Mouse (Mus musculus) cerebellum, postnatal 14 days (tissue): ENCODE results near the gene Stox2.

Experiments used
- DNase-seq, 2 experiments: peaks; one replicate each; pipeline ENCODE4 v3.0.0; 2021; ENCODE audit warnings: mixed read lengths in 2 of 2

The Stox2 gene

GRCm38 (mm10) chr8:47351914-47352701 is 94.1 kb downstream of the Stox2 start:
- no peak for DNase-seq

GRCm38 (mm10) chr8:47349082-47349481 is 97.1 kb downstream of the Stox2 start:
- no peak for DNase-seq

DNA sequence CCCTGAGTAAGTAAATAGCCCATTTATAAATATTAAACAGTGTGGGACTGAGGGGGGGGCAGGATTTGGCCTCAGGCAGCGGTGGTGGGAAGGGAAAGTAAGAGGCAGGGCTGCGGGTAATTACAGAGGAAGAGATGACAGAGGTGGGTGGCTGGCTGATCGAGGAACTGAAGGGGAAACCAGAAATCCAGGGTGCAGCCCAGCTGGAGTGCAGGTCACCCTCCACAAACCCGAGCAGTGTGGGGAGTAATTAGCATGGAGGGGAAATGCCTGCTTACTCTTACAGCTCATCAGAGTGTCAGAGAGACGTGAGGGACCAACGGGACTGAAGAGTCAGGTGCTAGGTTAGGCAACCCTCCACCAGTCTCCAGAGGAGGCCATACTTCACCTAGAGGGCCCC is 98.4 kb downstream of the Stox2 start:
- no peak for DNase-seq

DNA sequence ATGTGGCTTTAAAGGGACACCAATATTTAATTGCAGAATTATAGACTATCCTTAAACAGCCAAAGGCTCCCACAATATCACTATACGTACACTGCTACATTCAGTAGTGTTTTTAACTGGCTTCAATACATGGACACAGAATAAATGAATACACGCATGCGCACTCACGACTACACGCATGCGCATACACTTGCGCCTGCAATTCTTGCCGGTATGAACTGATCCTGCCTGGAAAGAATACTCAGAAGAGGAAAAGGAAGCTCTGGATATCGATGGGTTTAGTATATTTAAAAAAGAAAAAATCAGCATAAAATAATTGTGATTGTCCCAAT is 100.4 kb downstream of the Stox2 start:
- peak; percentile 32 to 43 for DNase-seq

GRCm38 (mm10) chr8:47345085-47345771 is 100.9 kb downstream of the Stox2 start:
- DNase-seq = peak; percentile 16 to 42

- no peak for DNase-seq
Observed at GRCm38 (mm10) chr8:47341474-47341873, 104.7 kb downstream of the Stox2 start.

- DNase-seq = no peak
Observed at GRCm38 (mm10) chr8:47338691-47339323, 107.4 kb downstream of the Stox2 start.

DNA sequence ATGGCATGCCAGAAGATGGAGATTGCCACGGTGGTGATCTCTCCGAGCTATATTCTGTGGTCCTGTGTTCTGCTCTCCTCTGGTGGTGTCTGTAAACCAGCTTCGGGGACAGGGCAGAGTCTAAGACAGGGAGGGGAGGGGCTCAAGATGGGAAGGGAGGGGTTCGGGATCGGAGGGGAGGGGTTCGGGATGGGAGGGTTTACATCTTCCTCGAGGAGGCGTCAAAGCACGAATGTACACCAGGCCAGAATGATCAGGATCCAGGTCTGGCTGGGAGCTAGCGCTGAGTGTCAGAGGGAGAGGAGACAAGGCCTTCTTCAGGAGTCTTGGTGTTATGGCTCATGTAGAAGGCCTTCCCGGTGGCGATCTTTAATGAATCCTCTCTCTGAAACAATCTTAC is 109.7 kb downstream of the Stox2 start:
- DNase-seq = no peak

DNA sequence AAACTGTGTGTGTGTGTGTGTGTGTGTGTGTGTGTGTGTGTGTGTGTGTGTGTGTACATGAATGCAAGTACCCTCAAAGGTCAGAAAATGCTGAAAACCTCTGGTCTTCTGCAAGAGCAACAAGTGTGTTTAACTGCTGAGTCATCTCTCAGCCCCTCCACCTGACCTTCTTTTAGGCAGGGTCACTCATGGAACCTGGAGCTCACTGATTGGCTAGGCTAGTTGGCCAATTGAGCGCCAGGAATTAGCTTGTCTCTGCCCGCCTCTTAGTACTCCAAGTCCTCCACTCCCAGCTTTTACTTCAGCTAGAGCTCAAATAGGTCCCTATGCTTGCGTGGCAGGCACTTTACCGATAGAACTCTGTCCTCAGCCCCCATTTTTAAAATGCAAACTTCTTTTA is 110.2 kb downstream of the Stox2 start:
- no peak for DNase-seq

DNA sequence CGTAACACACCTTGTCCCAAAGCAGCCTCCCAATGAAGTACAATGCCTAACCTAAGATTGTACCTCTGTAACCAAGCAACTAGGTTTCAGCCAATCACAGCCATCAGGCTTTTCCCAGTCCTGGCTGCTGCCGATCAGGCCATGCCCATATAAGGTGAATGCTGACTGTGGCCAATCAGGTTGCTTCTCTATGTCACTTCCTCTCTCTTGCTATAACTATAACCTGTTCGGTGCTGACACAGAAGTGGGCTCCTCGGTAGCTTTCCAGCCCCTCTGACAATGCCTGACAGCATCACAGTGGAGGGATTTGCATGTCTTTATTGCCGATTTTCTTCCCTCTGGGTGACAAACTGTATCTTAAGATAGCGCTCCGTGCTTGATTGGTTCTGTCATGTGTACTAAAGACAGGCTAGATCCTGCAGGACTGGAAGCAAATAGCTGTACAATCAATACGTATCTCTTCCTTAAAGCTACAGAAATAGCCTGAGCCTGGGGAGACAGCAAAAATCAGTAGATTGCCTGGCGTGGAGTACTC is 111.9 kb downstream of the Stox2 start:
- DNase-seq = peak; percentile 78 to 79

GRCm38 (mm10) chr8:47332941-47333340 is 113.2 kb downstream of the Stox2 start:
- DNase-seq = no peak

- no peak for DNase-seq
Observed at GRCm38 (mm10) chr8:47330982-47331381, 115.2 kb downstream of the Stox2 start.

DNA sequence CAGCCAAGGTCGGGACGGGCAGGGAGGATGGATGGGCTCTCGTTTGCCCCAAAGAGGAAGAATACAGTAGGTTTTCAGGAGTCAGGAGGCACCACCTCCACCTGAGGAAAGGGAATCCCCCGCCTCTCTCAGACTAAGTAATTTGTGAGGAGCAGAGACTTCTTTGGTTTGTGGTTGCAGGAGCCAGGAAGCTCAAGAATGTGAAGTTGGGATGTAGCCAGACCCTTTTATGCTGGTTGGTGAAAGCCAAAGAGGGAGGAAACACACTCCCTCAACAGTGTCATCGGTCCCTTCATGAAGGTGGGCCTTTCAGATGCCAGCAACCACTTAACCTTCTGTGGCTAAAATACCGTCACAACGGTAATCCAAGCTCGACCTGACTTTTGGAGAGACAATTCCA is 119.8 kb downstream of the Stox2 start:
- no peak for DNase-seq

DNA sequence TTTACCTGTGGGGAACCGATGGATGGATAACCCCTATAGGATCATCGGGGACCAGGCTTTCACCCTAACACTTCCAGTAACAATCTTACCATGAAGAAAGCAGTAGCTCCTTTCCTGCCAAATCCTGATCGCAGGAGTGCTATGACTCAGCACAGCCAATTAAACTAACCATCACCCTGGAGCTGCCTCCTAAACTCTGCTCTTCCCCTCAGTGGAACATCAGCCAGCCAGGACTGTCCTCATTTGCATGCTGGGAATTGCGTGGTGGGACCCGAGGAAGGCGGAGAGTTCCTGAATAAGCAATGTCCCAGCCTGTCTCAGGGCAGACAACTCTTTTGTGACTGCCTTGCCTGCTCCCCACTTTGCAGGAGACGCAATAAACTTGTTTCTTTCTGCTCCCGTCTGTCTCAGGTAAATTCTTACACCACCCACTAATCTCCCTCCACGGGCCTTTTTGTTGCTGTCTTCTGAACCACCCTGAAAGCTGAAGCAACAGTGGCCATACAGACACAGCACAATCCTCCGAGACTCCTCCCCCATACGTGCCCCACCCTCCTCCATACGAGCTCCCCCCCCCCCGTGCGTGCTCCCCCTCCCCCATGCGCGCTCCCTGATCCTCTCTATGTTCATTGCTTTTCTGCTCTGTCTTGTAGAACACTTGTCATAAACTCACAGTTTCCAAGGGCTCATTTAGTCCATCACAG is 121.9 kb downstream of the Stox2 start:
- no peak for DNase-seq

DNA sequence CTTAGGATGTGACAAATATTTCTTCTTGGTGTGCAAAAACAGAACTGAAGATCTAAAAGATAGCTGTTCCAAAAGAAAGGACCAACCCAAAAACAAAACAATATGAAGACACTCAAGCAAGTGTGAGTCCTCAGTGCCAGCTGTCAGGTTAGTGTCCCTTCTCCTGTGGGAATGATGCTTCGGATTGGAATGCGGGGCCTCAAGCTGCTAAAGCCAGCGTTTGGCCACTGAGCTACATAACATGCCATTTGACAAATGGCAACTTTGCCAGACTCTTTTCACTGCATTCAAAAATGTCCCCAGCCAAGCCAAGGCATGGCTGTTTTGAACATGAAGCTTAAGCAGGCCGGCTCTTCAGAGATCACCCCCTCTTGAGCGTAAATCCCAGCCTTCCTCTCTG is 124.9 kb downstream of the Stox2 start:
- DNase-seq = no peak

- no peak for DNase-seq
Observed at GRCm38 (mm10) chr8:47320707-47321106, 125.5 kb downstream of the Stox2 start.

DNA sequence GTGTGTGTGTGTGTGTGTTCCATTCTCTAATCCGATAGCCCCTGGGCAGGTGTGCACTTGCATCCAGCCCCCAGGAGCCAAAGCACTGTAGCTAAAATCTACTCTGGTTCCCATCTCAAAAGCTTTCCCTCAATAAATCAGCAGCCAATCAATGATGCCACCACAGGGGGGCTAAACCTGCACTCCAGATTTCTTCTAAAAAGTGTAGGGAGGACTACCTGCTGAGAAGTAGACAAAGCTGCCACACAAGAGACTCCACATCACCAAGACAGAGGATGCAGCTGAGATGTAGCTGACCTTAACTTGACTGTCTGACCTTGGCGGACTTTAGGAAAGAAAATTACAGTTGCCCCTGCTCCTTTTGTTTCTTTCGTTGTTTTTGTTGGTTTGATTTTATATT is 127.7 kb downstream of the Stox2 start:
- no peak for DNase-seq

DNA sequence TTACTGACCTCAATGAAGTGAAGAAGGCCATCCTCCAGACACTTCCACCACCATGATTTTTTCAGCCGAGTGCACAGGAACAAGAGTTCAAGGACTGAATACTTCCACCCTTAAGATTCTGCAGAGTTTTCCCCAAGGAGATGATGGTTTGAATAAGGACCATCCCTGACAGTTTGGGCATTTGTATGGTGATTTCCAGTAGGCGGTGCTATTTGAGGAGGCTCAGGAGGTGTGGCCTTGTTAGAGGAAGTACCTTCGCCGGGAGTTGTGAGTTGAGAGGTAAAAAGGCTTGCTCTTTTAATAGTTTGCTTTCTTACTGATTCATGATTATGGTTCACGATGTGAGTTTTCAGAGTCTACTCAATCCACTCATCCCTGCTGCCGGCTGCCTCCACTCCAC is 138.0 kb downstream of the Stox2 start:
- DNase-seq = no peak

GRCm38 (mm10) chr8:47306372-47306771 is 139.8 kb downstream of the Stox2 start:
- no peak for DNase-seq

DNA sequence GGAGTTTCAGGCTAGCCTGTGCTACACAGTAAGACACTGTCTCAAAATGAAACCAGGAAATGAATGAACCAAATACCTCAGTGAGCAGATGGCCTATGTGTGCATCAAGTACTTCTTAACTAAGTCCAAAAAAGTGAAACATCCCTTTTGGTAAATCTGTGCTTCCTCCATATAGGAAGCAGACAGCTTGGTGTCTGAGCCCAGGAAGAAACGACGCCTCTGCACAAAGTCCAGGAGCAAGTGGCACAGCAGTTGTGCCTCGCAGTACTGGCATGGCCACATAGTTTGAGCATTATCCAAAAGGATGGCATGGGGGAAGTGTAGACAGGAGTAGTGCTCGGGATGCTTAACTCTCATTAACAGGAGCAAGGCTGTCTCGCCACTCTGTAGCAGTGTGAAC is 140.3 kb downstream of the Stox2 start:
- no peak for DNase-seq

- no peak for DNase-seq
Observed at GRCm38 (mm10) chr8:47298460-47298859, 147.7 kb downstream of the Stox2 start.

DNA sequence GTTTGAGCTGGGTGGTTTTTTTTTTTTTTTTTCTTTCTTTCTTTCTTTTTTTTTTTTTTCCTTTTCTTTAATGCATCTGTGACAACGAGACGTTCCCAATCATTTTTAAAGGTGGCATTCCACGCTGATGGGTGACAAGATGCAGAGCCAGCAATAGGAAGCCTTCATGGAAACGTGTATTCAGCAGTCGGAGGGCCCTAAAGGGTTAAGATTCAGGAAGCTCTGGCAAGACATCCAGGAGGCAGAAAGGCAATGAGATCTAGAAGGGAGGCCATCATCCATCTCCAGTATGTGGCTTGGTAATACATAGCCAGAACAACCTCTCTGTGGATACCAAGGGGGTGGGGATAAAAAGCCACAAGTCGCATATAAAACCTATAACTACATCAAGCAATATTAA is 156.5 kb downstream of the Stox2 start:
- peak; percentile 39 to 58 for DNase-seq

DNA sequence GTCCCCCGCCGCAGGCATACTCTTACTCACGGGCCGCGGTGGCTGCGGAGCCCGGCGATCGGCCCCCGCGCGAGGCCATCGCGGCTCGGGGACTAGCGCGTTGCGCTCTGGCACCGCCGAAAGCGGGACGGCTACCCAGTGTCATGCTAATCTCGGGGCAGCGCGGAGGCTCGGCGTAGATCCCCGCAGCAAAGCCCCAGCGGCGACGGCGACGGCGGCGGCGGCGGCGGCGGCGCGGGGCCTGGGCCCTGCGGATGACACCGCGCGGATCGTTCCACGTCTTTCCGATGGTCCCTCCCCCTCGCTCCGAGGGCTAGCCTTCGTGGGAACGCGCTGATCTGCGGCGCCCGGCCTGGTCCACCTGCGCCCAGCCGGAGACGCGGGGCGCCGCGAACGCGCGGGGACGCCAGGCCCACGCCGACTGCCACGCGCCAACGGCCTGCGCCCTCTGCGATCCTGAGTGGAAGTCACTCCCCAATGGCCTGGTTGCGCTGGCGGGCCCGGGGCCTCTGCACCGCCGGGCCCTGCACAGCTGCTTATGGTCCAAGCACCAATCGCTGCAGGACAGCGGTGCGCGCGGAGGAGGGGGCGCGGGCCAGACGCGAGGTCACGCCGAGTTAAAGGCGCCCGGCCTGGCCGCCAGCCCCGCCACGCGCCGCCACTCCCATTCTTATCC is 157.2 kb downstream of the Stox2 start:
- DNase-seq = peak; percentile 79 to 82
